Mouse (Mus musculus) ES-CJ7 (cell line): ENCODE measurements at regions not wholly inside any gene's neighbourhood (a gene's known extent, or its start where the extent isn't known, plus 50 kb on each side); places are given as distances from the start of the nearest gene placed in this dataset.

Source experiments
- DNase-seq: peaks from one replicate; pipeline ENCODE4 v3.0.0; 2011; ENCODE audit warnings: low read depth, low spot score

DNA sequence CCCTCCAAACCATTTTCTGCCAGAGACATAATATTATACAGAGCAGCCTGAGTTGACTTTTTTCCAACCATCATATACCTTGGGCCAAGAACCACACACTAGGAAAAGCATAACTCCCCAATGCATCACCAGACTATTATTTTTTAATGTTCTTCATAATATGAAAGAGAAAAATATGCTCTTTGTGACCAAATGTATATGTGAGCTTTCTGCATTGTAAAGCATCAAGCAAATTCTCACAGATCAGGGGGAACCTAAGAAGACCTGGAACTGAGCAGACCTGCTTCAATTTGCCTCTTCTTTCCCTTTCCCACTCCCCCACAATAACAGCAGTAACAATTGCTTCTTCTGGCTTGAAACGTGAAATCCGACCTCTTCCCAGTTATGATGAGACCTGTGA, 407.6 kb downstream of the Atp6ap1l start:
- no peak for DNase-seq

DNA sequence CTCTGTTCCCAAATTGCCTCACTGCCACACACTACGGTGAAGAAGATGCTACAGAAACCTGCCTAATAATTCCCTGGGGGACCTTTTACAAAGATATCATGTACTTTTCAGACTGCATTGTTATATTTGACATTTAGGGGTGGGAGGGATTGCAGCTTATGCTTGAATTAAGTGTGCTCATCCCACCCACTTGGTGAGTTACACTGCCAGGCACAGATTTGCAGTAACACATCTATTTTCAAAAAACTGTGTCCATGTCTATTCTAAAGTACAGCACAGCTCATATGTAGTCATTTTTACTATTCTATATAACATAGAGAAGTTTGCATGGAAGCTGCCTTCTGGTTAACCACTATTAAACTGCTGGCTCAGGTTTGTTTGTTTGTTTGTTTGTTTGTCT, 404.3 kb upstream of the Xrcc4 start:
- no peak for DNase-seq

DNA sequence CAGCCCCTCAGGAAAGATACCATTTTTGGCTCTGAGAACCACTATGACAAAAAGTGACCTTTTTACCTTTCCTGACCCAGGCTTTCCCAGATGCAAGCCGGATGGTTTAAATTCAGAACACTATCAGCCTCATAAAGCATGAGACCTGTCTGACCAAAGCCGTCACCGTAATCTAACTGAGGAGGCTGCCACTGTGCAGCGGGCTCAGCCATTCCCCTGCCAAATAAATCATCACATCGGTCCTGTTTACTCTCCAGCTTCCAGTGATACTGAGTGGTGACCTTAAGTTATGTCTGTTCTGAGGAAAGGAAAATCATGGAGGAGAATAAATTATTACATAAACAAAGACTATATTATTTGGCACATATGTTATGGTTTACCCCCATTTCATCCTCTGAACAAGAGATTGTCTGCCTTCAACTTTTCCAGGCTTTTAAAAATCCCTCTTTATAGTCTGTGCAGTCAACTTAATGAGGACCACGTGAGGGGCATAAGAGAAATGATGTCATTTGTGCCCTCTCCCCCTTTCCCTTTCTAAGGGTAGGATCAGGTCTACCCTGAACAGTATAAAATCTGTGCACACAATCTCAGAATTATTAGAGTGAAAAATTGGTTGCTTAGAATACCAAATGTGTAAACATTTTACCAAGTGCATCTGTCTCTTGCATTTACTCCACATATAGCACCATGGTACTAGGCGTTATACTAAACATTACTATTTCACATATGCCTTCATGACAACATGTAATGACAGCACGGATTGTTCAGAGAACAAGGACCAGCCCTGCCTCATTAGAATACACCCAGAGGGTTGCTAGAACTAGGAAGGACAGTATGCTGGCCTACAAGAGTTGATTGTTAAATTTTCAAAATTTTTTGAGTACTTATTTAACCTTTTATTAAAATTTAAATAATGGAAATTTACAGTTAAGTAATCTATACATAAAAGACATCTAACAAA, 401.9 kb upstream of the Xrcc4 start:
- no peak for DNase-seq

DNA sequence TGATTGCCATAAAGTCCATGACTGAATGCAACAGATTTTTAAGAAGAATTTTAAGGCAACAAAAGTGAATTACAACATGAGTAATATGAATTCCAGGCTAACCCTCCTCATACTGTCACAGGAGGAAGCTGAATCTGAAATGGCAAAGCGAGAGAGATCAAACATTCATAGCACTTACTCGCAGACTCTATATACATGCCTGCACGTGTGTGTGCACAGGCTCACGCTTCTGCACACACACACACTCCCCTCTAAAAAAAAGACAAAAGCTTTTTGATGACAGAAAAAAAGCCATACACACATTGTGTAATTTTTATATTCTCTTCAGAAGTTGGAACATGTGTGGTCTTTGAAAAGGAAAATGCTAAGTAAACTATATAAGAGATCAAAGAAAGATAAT, 391.1 kb upstream of the Xrcc4 start:
- DNase-seq: no peak

DNA sequence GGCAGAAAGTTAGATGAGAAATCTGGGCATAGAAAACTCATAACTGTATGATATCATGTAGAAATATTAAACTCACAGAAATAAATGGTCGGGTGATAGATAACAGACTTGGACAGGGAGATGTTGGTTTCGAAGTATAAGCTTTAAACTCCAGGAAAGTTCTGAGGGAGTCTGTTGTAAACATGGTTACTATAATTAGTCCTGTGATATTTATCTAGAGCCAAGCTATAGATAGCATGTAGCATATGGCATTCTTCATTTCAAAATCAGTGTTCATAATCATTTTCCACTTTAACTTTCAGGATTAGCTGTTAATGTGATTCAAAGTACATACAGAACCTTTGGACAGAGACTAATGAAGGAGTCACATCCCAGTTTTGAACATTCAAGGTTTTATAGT, 387.5 kb upstream of the Xrcc4 start:
- DNase-seq: no peak

DNA sequence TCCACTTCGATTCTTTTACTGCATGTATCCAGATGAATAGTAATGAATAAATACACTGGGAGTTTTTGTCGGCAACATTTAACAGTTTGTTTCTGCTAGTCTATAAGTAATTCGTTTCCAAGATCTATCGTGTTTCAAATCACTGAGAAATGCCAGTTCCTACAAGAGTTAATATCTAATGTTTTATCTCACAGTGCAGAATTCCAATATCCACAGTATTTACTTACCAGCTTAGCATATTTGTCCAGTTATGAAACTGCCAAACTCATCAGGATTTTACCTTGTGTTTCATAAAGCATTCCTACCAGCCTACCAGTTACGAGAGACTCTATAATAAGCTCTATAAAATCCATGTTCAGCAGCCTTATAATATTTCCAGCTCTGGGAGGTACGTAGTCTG, 385.1 kb upstream of the Xrcc4 start:
- no peak for DNase-seq

DNA sequence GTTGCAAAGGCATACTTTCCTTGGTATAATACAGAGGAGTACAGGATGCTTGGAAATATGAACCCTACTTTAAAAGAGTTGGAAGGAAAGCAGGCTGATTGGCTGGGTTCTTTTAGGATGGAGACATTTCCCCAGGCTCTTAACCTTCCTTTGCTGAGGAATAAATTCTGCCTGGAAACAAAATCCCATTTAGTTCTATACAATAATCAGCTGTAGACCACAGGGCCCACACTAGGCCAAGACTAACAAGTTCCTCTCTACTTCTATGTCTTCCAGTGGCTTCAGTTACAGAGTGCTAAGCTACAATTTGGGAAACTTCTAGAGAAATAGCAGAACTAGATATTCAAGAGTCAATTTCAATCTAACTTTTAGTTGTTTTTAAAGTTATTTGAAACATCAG, 384.6 kb upstream of the Xrcc4 start:
- DNase-seq: no peak

DNA sequence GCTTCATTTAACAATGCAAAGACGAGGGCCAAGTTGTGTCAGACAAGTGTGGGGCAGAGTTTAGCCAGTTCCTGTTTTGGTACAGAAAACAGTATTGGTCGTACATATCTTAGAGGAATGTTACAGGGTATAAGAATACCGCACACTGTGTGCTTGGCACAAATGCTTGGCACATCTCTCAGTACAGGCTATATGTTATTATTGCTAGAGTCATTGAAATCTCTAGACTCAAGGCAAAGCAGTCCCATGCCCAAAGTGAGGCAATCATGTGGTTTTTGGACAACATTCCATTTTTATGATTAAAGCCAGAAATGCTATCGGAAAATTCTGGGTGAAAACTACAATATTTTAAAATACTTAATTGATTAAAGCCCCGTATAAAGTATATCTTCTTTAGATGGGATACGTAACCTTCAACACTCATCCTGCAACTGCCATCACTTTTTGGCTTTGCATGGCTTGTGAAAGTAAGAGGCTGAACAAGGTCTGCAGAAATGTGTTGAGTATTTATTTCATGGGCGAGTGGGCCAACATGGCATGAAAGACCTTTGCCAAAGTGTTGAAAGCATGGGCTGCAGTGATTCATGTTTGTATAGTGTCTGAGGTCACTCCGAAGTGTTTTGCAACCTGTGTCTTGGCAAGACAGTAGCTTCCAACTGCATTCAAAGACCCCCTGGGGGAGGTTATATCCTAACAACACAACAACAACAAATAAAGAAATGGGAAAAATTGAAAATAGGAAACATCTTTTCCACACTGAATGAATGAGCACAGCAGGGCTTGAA, 383.8 kb upstream of the Xrcc4 start:
- no peak for DNase-seq

DNA sequence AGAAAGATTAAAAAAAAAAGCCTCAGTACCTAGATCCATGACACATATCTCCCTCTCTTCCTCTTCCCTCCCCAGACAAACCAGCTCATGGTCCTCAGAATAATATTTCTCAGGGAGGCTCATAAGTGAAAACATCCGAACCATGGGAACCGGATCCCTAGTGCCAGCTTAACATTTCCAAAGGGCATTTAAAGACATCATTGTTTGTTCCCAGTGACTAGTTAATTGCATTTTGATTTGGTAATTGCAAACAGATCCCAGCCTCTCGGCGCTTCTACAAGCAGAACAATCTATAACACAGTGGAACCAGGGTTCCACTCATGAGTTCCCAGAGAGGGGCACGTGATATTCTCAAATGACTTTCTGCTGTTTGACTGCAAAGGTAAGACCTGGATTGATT, 376.7 kb upstream of the Xrcc4 start:
- DNase-seq: no peak

DNA sequence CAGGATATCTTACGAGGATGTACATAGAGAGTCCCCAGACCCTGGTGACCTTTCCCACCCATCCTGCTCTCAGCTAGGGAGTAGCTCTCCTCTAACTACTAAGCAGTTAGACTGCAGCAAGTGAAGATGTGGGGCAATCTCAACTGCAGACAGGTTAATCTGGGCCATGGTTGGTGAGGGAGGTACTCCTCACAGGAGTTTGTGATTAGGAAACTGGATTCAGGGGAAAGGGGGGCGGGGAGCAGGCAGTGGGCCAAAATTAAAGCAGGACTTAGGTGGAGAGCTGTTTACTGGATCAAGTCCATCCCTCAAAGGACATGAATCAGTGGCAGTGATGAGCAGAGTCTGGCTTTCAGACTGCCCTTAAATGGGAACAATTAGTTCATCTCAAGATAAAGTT, 374.6 kb upstream of the Xrcc4 start:
- DNase-seq: no peak

DNA sequence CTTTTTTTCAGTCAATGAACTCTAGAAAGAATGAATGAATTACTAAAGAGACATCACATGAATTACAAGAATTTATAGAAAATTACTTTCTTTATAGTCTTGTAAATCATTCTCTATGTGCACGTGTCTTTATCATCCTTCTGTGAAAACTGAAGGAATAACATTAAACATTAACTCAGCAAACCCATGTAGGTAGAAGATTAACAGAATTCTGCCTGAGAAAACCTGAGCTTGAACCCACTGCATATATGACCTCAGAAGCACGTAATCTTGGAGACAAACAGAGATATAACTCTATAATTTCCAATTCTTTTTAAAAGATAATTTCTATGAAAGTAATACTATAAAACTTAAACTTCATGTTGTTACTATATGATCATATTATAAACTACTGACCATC, 374.0 kb upstream of the Xrcc4 start:
- DNase-seq: no peak

DNA sequence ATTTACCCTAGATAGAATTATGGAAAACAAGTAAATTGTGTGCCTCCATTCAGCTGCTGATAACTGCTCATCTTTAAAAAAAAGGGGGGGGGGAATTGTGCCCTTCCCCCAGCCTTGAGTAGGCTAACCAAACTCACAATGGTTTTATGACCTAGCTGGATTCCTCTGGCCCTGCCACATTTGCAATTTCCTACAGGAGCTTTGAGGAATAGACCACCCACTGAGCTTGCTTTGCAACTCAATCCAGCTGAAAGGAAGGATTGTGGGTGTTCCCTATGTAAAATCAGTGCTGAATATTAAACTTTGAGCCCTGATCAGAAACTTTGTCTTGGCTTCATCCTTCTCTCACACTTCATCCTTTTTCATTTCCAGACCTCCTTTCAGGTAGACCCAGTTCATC, 365.2 kb upstream of the Xrcc4 start:
- peak; percentile 73 for DNase-seq

DNA sequence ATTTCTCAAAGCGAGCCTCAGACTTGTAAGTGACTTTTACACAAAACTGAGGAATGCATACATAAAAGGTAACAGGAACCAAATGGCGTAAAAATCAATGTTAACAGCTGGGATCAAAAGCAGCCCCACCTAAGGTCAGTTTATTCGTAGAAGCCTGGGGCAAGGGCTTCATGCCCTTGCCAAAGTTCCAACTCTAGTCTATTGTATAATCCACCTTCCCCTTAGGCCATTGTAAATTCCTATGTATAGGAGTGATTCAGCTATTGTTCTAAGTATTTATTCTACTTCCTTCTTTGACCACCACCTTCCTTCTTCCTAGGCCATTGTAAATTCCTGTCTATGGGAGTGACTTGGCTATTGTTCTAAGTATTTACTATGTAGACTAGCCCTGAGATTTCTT, 337.5 kb upstream of the Xrcc4 start:
- DNase-seq: peak; percentile 31

DNA sequence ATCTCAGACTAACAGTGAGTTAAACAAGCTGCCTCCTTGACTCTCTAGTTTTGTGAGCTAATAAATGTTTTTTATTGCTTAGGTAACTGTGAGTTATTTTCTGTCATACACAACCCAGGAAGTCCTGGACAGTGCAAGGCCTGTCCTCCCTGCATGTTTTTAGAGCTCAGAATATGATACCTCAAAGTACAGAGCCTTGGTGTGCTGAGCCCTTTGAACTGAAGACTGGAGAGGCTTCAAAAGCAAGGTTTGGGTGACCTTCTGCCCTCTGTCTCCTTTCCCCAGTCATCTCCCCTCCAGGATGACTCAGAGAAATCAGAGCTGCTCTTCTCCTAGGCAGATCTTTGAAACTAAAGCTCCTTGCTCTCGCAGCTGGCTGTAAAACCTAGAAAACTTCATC, 336.0 kb upstream of the Xrcc4 start:
- DNase-seq: no peak

DNA sequence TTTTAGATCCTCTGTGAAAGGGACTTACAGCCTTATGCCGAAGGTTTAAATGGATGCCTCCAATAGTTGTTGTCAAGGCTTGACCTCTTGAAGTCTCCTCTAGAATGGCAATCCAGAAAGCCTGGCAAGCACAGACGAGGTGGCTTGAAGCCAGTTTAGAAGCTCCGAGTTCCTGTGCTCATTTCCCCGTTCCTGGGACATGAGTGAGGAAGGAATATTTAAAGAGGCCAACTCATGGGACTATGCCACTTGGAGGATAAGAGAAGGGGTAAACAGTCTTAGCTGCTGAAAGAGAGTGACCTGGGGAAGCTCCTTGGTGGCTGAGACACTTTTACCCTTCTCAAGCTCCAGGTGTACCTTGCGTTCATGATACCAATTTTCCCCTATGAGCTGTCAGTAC, 335.1 kb upstream of the Xrcc4 start:
- no peak for DNase-seq

DNA sequence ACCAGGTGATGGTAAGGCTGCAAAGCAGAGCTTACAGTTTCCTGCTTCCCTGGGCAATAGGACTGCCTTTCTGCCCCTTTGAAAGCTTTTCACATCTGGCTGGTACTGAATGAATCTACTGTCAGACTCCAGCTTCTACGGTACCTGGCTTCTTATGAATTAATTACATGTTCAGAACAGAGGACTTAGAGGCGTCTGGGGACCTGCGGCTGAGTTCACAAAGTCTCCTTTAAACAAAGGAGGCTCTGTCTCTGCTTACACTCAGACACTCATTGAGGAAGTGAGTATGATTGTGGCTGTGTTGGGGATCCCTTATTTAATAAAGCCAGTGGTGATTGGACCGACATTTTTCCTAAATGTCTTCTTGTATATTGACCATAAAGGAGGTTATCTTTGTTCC, 331.6 kb upstream of the Xrcc4 start:
- DNase-seq: no peak

DNA sequence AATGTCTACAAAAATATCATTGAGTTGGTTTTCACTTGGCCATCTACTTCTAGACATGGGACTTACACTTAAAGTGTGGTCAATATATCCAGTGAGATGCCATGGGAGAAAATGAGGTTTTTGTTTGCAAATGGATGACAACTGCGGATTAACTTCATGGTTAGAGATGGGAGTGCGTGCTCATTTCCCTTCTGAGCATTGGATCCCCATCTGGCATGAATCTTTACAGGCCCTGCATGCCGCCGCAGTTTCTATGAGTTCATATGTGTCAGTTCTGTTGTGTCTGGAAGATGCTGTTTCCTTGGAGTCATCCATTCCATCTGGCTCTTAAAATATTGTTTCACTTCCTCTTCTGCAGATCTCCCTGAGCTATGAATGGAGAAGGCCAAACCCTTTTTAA, 315.0 kb upstream of the Xrcc4 start:
- no peak for DNase-seq

DNA sequence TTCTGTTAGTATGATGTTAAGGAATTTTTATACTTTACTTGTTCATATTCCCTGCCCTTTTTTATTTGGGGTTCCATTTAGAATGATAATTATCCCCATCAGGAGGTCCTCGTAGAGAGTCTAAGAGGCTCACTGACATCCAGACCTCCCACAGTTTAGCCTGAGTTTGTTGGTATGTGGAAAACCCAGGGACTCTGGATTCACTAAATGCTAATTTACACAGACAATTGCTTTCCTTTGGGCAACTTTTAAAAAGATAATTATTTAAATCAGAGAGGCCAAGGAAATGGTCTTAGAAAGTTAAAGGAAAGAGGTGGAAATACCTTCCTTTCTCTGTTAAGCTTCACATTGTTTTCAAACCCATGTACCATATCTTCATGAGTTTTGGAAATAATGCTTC, 312.7 kb upstream of the Xrcc4 start:
- peak; percentile 9 for DNase-seq

DNA sequence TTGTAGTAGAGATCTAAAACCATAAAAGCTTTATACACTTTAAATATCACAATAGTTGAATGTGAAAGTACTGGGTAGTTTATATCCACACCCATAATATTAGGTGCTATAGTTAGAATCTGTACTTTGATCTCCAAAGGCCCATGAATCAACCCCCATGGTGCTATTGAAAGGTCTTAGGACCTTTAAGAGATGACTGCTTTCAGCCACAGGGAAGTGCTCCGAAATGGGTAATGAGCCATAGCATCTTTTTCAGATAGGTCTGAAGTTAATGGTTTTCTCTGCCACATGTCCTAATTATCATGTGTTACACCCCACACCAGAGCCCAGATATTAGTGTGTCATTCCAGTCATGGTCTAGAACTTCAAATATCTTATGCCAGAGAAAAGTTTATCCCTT, 312.1 kb upstream of the Xrcc4 start:
- DNase-seq: no peak

DNA sequence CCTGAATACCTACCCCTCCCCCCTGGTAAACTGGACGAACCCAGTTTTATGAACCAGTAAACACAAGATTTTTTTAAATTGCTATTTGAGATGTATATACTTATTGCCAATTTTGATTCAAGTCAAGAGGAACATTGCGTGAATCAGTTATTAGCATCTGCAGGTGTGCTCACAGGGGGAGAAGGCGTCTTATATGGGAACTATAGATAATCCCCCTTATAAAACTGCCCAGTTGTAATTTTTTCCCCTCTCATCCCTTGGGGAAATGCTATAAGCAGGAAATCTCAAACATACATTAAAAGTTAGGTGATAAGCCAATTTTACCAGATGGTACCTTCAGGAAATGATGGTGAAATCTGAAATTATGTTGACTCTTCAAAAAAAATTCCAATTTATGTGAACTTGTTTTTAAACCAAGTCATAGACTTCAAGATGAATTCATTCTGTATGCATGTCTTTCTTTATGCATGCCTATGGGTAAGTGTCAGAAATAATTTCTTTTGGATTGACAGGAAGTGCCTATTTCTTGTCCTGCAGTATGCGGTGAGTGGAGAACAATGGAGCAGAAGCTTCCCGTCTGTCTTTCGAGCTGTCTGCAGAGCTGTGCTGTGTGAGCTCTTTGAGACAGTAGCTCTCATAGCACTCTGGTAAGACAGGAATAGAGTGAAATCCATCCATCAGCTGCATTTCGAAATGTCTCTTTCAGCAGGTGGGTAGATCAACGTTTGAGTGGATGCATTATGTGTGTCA, 306.0 kb upstream of the Xrcc4 start:
- no peak for DNase-seq

DNA sequence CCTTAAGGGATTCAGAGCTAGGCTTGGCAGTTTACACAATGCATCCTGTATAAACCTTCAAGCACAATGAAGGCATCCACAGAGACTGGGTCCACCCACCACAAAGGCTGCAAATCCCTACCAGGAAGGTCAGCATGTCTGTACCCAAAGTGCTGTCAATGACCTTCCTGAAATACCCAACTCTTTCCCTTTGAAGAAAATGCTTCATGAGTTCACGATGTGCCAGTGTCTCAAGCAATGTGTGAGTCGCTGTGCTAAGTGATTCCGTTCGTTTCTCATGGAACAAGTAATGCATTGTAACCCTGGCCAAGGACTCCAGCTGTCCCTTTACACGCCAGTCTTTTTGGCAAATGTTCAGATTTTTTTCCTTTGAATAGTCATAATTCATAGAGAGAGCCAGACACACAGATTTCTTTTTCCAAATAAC, 305.4 kb upstream of the Xrcc4 start:
- no peak for DNase-seq

DNA sequence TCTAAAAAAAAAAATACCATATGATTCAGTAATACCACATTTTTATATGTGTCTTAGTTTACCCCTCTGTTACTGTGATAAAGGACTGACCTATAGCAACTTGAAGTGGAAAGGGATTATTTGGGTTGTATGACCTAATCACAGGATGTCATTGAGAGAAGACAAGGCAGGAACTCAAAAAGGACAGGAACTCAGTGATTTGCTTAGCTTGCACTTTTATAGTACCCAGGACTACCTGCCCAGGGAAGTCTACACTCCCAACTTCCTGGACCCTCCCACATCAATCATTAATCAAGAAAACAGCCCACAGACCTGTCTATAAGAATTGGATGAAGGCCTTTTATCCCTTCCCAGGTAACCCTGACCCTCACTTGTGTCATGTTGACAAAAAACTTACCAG, 303.0 kb upstream of the Xrcc4 start:
- no peak for DNase-seq
